Mouse (Mus musculus) mouse embryonic stem cell (cell line): ENCODE results near the gene Tfcp2.
"Not testable (repeated sequence)": the region's sequence is repeated elsewhere in the genome, so short reads cannot be mapped to it uniquely, and the experiment has no call there.

Experiments used
- in situ Hi-C, 2 experiments: fragments of 300-500 bp; cut with MboI; formaldehyde crosslinking; loops; 1 replicate in 1 of 2; 3 replicates in 1 of 2; pipeline ENCODE4 v1.14.3; 2019 to 2020; ENCODE audit warnings: low sequenced_read_pairs in 2 of 2, low pct_unique_long_range_greater_than_20kb in 1 of 2, mixed read lengths in 1 of 2; ENCODE audit not compliant: unreplicated experiment in 1 of 2

Tfcp2 gene

DNA sequence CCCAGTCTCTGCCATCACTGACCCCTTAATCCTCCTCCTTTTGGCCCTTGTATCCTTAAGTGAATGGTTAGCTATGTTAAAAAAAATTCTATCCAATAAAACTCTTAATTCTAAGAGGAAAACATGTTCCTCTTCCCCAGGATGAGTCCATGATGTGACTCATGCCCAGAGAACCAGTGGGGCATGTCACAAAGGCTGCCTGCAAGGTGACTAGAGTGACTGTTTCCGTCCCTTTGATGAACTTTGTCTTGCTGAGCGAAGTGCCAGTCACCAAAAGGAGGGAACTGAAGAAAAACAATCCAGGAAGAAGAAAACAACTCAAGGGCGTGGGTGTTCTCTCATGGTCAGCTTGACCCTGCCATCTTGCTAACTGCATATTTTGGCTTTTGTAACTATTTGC, 17.4 kb upstream of the Tfcp2 start:
- in situ Hi-C loops = no loop called here

DNA sequence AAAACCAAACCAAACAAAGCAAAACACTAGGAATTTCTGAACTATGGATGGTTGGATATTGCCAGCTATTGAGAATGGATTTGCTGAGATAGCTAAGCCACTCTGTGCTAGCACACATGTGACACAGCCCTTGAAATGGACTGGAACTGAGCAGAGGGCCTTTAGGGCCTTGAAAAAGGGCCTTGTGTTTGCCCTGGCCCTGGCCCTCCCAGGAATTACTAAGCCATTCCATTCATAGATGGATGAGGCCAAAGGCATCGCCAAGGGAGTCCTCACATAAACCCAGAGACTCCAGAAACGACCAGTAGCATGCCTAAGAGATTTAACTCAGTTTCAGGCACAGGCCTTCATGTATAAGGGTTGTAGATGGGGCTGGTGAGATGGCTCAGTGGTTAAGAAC, 14.7 kb upstream of the Tfcp2 start:
- in situ Hi-C loops = no loop called here

DNA sequence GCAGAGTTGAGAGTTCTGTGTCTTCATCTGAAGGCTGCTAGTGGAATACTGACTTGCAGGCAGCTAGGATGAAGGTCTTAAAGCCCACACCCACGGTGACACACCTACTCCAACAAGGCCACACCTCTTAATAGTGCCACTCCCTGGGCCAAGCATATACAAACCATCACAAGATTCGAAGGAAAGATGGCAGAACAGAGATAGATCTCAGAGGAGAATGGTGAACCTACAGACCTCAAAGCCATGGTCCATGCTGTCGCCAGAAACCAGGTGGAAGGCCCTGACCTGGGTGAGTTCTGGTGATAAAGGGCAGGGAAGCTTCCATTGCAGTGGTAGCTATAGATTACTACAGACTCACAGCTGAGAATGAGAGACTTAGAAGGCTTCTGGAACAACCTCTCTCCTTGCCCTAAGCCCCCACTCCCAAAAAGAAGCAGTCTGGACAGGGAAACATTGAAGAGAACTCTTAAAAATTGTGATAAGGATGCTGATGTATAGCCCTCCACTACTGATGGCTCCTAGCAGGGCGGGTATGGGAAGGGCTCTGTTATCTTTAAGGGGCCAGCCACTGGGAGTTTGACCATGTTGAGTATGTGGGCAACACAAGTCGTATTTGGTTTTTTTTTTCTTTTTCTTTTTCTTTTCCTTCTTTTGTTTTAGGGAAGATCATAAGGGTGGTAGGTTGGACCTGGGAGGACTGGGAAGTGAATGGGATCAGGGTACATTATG, 6.1 kb upstream of the Tfcp2 start:
- in situ Hi-C loops = no loop called here

GRCm38 (mm10) chr15:100556378-100556777, 4.6 kb upstream of the Tfcp2 start:
- in situ Hi-C loops = no loop called here

- in situ Hi-C loops = no loop called here
These were observed 4.2 kb upstream of the Tfcp2 start for GRCm38 (mm10) chr15:100555965-100556364.

DNA sequence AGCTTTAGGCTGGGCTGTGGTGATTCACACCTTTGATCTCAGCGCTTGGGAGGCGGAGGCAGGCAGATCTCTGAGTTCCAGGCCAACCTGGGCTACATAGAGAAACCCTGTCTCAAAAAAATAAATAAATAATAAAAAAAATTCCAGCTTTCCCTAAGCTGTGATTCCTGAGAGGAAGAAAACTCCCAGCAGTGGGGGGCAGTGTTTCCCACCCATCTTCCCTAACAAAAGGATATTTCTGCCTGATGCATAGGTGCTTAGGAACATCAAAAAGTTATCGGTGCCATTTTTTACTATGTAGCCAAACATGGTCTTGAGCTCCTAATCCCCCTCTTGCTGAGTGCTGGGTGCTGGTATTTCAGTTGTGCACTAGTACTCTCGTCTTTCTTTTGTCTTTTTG, 1.5 kb downstream of the Tfcp2 start:
- in situ Hi-C loops = no loop called here

DNA sequence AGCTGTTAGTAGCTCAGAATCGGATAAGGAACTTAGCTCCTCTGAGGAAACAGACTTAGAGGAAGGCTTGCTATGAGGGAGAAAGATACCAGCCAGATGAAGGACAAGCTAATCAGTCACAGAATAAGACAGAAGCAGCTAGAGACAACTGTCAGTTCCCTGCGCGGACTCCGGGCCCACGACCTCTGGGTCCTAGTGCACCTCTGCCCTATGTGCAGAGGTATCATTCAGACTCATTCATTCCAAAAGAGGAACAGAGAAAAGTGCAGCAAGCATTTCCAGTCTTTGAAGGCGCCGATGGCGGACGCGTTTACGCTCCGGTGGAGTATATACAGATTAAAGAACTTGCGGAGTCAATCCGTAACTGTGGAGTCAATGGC, 8.2 kb downstream of the Tfcp2 start:
- in situ Hi-C loops = not testable (repeated sequence)

DNA sequence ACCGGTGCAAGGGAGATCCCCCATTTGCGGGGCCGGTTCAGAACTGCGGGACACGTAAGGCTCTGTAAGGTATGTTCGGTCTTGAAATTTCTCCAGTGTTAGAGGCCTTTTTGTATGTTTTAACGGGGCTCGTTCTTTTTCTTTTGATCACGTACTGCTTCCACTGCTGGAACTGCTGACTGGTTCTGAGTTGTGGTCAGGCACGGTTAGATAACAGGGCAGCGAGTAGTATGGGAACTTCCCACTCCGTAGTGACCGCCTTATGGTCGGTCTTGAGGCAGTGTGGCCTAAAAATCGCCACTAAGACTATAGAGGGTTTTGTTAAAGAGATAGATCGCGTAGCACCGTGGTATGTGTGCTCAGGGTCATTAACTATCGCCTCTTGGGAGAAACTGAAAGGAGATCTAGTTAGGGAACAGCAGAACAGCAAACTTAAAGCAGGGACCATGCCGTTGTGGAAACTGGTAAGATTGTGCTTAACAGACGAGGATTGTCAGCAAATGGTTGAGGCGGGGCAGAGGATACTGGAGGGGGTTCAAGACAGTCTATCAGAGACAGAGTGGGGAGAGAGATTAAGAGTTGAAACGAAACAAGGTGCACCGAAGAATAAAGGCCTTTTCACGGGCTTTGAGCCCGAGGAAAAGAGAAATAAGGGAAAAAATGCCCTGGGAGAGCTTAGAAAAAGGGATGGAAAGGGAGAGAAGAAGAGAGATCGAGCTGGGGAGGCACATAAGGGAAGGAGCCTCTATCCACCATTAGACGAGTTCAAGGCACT, 8.7 kb downstream of the Tfcp2 start:
- in situ Hi-C loops = not testable (repeated sequence)

GRCm38 (mm10) chr15:100541426-100541825, 10.4 kb downstream of the Tfcp2 start:
- in situ Hi-C loops = no loop called here

- in situ Hi-C loops = not testable (repeated sequence)
These were observed 10.8 kb downstream of the Tfcp2 start for GRCm38 (mm10) chr15:100541001-100541400.

- in situ Hi-C loops = no loop called here
These were observed 12.4 kb downstream of the Tfcp2 start for GRCm38 (mm10) chr15:100539411-100539810.

DNA sequence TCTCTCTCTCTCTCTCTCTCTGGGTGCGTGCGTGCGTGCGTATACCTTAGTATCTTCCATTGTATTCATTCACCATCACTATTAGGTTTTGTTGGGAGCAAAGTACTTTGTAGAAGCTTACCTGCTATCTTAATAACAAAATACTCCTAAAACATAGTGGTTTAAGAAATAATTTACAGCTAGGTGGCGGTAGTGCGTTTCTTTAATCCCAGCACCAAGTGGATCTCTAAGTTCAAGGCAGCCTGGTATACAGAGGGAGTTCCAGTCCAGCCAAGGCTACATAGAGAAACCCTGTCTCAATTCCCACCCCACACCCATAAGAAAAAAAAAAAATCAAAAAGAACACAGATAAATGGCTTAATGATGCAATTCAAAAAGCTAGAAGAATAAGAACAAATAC, 13.9 kb downstream of the Tfcp2 start:
- in situ Hi-C loops = no loop called here

- in situ Hi-C loops = no loop called here
These were observed 23.9 kb downstream of the Tfcp2 start for GRCm38 (mm10) chr15:100527900-100528299.

DNA sequence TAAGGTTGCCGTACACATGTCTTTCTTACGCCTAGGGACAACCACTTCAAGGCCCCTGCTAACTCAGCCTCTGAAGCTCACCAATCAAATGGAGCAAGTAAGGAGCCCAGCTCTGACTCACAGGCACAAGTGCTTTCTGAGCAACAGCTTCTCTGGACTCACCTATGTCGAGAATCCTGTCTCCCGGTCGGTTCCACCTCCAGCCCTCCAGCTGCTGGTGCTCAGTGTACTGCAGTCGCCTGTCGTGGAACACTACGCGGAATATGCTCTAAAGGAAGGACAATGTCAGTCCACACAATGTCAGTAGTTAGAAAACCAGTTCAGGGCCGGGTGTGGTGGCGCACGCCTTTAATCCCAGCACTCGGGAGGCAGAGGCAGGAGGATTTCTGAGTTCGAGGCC, 26.4 kb downstream of the Tfcp2 start:
- in situ Hi-C loops = no loop called here

DNA sequence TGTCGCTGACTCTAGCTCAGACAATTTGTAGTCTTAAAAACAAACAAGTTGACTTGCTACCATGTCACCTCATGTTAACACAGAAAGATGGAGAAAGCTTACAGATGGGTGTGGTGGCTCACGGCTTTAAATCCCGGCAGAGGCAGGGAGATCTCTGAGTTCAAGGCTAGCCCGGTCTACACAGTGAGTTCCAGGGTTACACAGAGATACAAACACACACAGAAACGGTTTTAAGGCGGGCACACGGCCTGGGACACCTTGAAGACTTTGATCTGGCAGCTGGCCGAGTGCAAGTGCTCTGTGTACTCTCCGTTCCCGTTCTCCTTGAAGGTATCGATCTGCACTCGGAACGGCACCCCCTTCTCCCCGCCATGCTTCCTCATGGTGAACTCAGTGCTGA, 31.5 kb downstream of the Tfcp2 start:
- in situ Hi-C loops = no loop called here

DNA sequence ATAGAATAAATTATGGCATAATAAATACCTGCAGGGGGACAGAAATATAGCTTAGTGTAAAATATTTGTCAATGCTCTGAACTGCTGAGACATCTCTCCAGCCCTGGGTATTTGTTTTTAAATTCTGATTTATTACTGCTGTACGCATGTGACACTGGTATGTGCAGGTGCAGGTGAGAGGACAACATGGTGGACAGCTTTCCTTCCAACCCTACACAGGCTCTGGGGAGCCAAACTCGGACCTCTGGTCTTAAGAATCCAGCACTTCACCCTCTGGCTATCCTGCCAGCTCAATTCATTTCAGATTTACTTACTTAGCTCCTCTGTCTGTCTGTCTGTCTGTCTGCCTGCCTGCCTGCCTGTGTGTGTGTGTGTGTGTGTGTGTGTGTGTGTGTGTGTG, 36.7 kb downstream of the Tfcp2 start:
- in situ Hi-C loops = no loop called here

DNA sequence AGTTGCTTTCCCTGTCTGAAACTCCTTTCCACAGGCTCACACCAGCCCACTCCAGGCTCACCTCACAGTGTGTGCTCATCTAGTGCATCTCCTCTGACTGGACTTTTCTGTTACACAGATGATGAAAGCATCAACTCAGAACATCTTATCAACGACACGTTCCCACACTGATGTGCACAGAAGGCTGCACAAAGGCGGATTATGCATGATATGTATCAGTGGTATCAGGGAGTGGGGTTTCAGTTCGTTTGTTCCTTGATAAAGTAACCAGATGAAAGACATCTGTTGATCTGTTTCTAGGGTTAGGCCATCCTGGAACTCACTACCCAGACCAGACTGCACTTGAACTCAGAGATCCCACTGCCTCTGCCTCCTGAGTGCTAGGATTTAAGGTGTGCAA, 38.4 kb downstream of the Tfcp2 start:
- in situ Hi-C loops = no loop called here

DNA sequence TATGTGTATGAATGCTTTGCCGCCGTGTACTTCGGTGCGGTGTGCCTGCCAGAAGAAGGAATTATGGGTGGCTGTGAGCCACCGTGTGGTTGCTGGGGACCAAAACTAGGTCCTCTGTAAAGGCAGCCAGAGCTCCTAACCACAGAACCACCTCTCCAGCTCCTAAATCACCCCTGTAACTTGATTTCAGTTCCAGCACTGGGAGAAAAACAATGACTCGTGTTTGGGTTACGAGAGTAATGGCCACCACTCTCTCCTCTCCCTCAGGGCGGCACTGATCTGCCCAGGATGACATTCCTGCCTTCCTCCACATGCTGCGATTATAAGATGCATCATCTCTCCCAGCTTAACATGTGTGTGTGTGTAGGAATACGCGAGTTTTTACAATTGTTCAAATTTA, 41.7 kb downstream of the Tfcp2 start:
- in situ Hi-C loops = no loop called here

- in situ Hi-C loops = no loop called here
These were observed 43.2 kb downstream of the Tfcp2 start for GRCm38 (mm10) chr15:100508454-100509167.
